Mouse (Mus musculus) heart, adult 2 months (tissue): ENCODE measurements at regions not wholly inside any gene's neighbourhood (a gene's known extent, or its start where the extent isn't known, plus 50 kb on each side); places are given as distances from the start of the nearest gene placed in this dataset.

ENCODE experiments used
- DNase-seq, 2 experiments: peaks; one replicate each; pipeline ENCODE4 v3.0.0; 2021
- H3K27ac ChIP-seq: fragments of 200-600 bp; 2 replicates; pipeline ENCODE4 v1.8.1; 2022
- H3K27me3 ChIP-seq: fragments of 200-500 bp; 2 replicates; pipeline ENCODE4 v1.6.1; 2012; ENCODE audit warnings: mild to moderate bottlenecking, low read length, inconsistent platforms, mixed read lengths; ENCODE audit not compliant: control insufficient read depth, insufficient read depth
- H3K36me3 ChIP-seq: fragments of 200-500 bp; 2 replicates; pipeline ENCODE4 v1.6.1; 2012; ENCODE audit warnings: low read length, inconsistent platforms; ENCODE audit not compliant: control insufficient read depth, insufficient read depth
- H3K4me1 ChIP-seq: fragments of 200-500 bp; 2 replicates; pipeline ENCODE4 v1.6.1; 2011; ENCODE audit warnings: low read length; ENCODE audit not compliant: control insufficient read depth, insufficient read depth
- H3K4me3 ChIP-seq: fragments of 200-600 bp; 2 replicates; pipeline ENCODE4 v1.8.1; 2022
- H3K79me2 ChIP-seq: fragments of 200-500 bp; replicated peaks from 2 replicates; pipeline ENCODE4 v1.6.1; 2012; ENCODE audit warnings: mild to moderate bottlenecking, inconsistent platforms, low read length, moderate library complexity, mixed read lengths; ENCODE audit not compliant: control insufficient read depth, insufficient read depth
- H3K9ac ChIP-seq: fragments of 200-500 bp; 2 replicates; pipeline ENCODE4 v1.6.1; 2012; ENCODE audit warnings: low read depth, mild to moderate bottlenecking, control low read depth, inconsistent platforms, low read length, mixed read lengths
- CTCF ChIP-seq: fragments of 200-600 bp; IDR thresholded peaks from 2 replicates; pipeline ENCODE4 v1.8.1; 2022; ENCODE audit warnings: antibody characterized with exemption, mild to moderate bottlenecking, moderate library complexity
- EP300 ChIP-seq: fragments of 200-500 bp; IDR thresholded peaks from 2 replicates; pipeline ENCODE4 v1.6.1; 2011; ENCODE audit warnings: low read depth, low read length, control low read depth; ENCODE audit not compliant: insufficient read depth
- POLR2A ChIP-seq: fragments of 200-500 bp; IDR thresholded peaks from 2 replicates; pipeline ENCODE4 v1.6.1; 2011; ENCODE audit warnings: mild to moderate bottlenecking, low read depth, low read length, control low read depth; ENCODE audit not compliant: insufficient read depth
- WGBS: fragments of 180-500 bp; shearing (Covaris S2); methylation state at CpG from one replicate; pipeline ENCODE4 v1.1.7; 2018; 5-methylcytosine and 5-hydroxymethylcytosine counted together
- intact Hi-C: fragments of 180-260 bp; cut with DNase I; formaldehyde crosslinking; loops from one replicate; pipeline ENCODE4 v1.15.1; 2025

- Histone ChIP-seq H3K36me3 (no peaks in the 10 kb centered on the region), H3K4me3 (no peak overlapping the region), H3K9ac (no peak overlapping the region), H3K79me2 (no peaks in the 10 kb centered on the region), H3K4me1 (no peaks in the 10 kb centered on the region), H3K27me3 (no peaks in the 10 kb centered on the region), H3K27ac (no peak overlapping the region)
- no peak for DNase-seq
- WGBS: 34% methylated on average over 8 of the region's 8 CpGs
- intact Hi-C loops: no loop called here
- no peak for TF ChIP-seq CTCF
- no peak for TF ChIP-seq POLR2A
- no peak for TF ChIP-seq EP300
Observed at GRCm38 (mm10) chr4:83931897-83932654, 406.7 kb downstream of the Ccdc171 start.

GRCm38 (mm10) chr4:83941693-83942092 is 416.3 kb downstream of the Ccdc171 start:
- H3K36me3 ChIP-seq: no peaks in the 10 kb centered on the region
- H3K27me3 ChIP-seq: no peaks in the 10 kb centered on the region
- no peak for DNase-seq
- no peaks in the 10 kb centered on the region for H3K4me1 ChIP-seq
- no peak overlapping the region for H3K4me3 ChIP-seq
- intact Hi-C loops: no loop called here
- WGBS: 62% methylated on average over 9 of the region's 9 CpGs
- no peak overlapping the region for H3K27ac ChIP-seq
- no peaks in the 10 kb centered on the region for H3K79me2 ChIP-seq
- H3K9ac ChIP-seq: no peak overlapping the region
- TF ChIP-seq POLR2A (no peak), CTCF (no peak), EP300 (no peak)

GRCm38 (mm10) chr4:83949612-83950011 is 424.3 kb downstream of the Ccdc171 start:
- no peaks in the 10 kb centered on the region for H3K79me2 ChIP-seq
- no peaks in the 10 kb centered on the region for H3K4me1 ChIP-seq
- WGBS: 91% methylated on average over 2 of the region's 2 CpGs
- DNase-seq: no peak
- no peaks in the 10 kb centered on the region for H3K36me3 ChIP-seq
- intact Hi-C loops: no loop called here
- H3K9ac ChIP-seq: no peak overlapping the region
- no peak overlapping the region for H3K4me3 ChIP-seq
- H3K27ac ChIP-seq: no peak overlapping the region
- no peaks in the 10 kb centered on the region for H3K27me3 ChIP-seq
- TF ChIP-seq POLR2A: no peak
- TF ChIP-seq CTCF: no peak
- no peak for TF ChIP-seq EP300

- intact Hi-C loops: no loop called here
- no peak overlapping the region for H3K9ac ChIP-seq
- no peaks in the 10 kb centered on the region for H3K27me3 ChIP-seq
- TF ChIP-seq EP300 (no peak), CTCF (no peak), POLR2A (no peak)
- H3K4me1 ChIP-seq: no peaks in the 10 kb centered on the region
- no peak overlapping the region for H3K27ac ChIP-seq
- DNase-seq: no peak
- H3K4me3 ChIP-seq: no peak overlapping the region
- no peaks in the 10 kb centered on the region for H3K36me3 ChIP-seq
- no peaks in the 10 kb centered on the region for H3K79me2 ChIP-seq
- 64% methylated on average over 10 of the region's 10 CpGs for WGBS
Observed at GRCm38 (mm10) chr4:83950809-83951409, 425.6 kb downstream of the Ccdc171 start.

- H3K4me3 ChIP-seq: no peak overlapping the region
- H3K4me1 ChIP-seq: no peaks in the 10 kb centered on the region
- TF ChIP-seq EP300 (no peak), CTCF (no peak), POLR2A (no peak)
- H3K9ac ChIP-seq: no peak overlapping the region
- H3K27ac ChIP-seq: no peak overlapping the region
- no peak for DNase-seq
- H3K27me3 ChIP-seq: no peaks in the 10 kb centered on the region
- H3K36me3 ChIP-seq: no peaks in the 10 kb centered on the region
- WGBS: 92% methylated on average over 12 of the region's 12 CpGs
- intact Hi-C loops: no loop called here
- H3K79me2 ChIP-seq: no peaks in the 10 kb centered on the region
Observed at GRCm38 (mm10) chr4:83956252-83956904, 431.0 kb downstream of the Ccdc171 start.

GRCm38 (mm10) chr4:83957217-83957692 is 431.9 kb downstream of the Ccdc171 start:
- intact Hi-C loops: no loop called here
- WGBS: 75% methylated on average over 5 of the region's 5 CpGs
- Histone ChIP-seq H3K27me3 (no peaks in the 10 kb centered on the region), H3K27ac (no peak overlapping the region), H3K4me1 (no peaks in the 10 kb centered on the region), H3K9ac (no peak overlapping the region), H3K36me3 (no peaks in the 10 kb centered on the region), H3K79me2 (no peaks in the 10 kb centered on the region), H3K4me3 (no peak overlapping the region)
- no peak for TF ChIP-seq EP300
- TF ChIP-seq CTCF: no peak
- DNase-seq: no peak
